In the genomic region with DNA sequence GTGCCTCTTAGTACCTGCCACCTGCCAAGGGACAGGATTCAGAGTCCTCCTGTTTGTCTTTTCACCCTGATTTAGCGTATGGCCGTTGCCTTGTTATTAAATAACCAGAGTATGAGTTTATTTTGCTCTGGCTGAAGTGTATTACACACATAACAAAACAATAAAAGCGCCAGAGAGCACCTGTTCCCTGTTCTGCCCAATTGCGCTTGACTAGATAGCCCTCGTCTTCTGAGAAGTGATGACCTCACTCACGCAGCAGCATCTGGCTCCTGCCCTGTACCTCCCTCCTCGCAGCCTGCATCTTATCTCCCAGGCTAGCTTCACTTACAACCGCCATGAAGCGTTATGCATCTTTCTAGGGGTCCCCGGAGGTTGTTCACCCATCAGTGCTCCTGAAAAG, we compare ENCODE assay signal across 21 mouse cellular contexts.
"Had no signal": no experiment of that assay in that cellular context is flagged by ENCODE, and none has a peak within 500 bp of the region (broad histone marks: within the 10 kb centered on the region; RNA-seq: fewer than 3 reads in every experiment).

No protein-coding gene starts in this region.

- H3K36me3 ChIP-seq: liver, embryonic 12.5 days; midbrain, embryonic 10.5 days; midbrain, embryonic 13.5 days; midbrain, embryonic 15.5 days; neural tube, embryonic 13.5 days; neural tube, embryonic 15.5 days; stomach, embryonic 15.5 days had no signal

- H3K9ac ChIP-seq: liver, embryonic 12.5 days; liver, embryonic 14.5 days; lung, embryonic 14.5 days; midbrain, embryonic 13.5 days; midbrain, embryonic 15.5 days; neural tube, embryonic 13.5 days; neural tube, embryonic 15.5 days; stomach, embryonic 15.5 days had no signal

- ATAC-seq: liver, embryonic 12.5 days; midbrain, embryonic 13.5 days; midbrain, embryonic 15.5 days had no signal

- H3K4me2 ChIP-seq: liver, embryonic 12.5 days; lung, embryonic 14.5 days; midbrain, embryonic 13.5 days; midbrain, embryonic 15.5 days; neural tube, embryonic 13.5 days; neural tube, embryonic 15.5 days; stomach, embryonic 15.5 days had no signal

- H3K4me1 ChIP-seq: liver, embryonic 12.5 days; midbrain, embryonic 13.5 days; midbrain, embryonic 15.5 days; neural tube, embryonic 13.5 days; neural tube, embryonic 15.5 days; stomach, embryonic 15.5 days had no signal

- H3K27me3 ChIP-seq: liver, embryonic 12.5 days; midbrain, embryonic 13.5 days; midbrain, embryonic 15.5 days; neural tube, embryonic 13.5 days; neural tube, embryonic 15.5 days; stomach, embryonic 15.5 days had no signal

- H3K9me3 ChIP-seq: liver, embryonic 12.5 days; midbrain, embryonic 10.5 days; midbrain, embryonic 13.5 days; midbrain, embryonic 15.5 days; neural tube, embryonic 13.5 days; neural tube, embryonic 15.5 days; stomach, embryonic 15.5 days had no signal

- DNase-seq: lung, adult 18-20 months; lung, embryonic 14.5 days; lung, postnatal 10 days; lung, postnatal 4 days; retina, postnatal 1 day; right cerebral cortex, adult 18-20 months; right cerebral cortex, postnatal 25 days; right cerebral cortex, postnatal 4 days; thymus, adult 18-20 months; thymus, postnatal 25 days; thymus, postnatal 4 days had no signal

- H3K27ac ChIP-seq: liver, embryonic 12.5 days; liver, embryonic 14.5 days; midbrain, embryonic 10.5 days; midbrain, embryonic 13.5 days; midbrain, embryonic 15.5 days; neural tube, embryonic 13.5 days; neural tube, embryonic 15.5 days; stomach, embryonic 15.5 days; stomach, postnatal 0 days had no signal

- H3K4me3 ChIP-seq: liver, embryonic 12.5 days; midbrain, embryonic 10.5 days; midbrain, embryonic 13.5 days; midbrain, embryonic 15.5 days; myocyte; neural tube, embryonic 13.5 days; neural tube, embryonic 15.5 days; stomach, embryonic 15.5 days had no signal
